Mouse (Mus musculus) Patski (cell line): ENCODE measurements at regions not wholly inside any gene's neighbourhood (a gene's known extent, or its start where the extent isn't known, plus 50 kb on each side); places are given as distances from the start of the nearest gene placed in this dataset.
"Not testable (repeated sequence)": the region's sequence is repeated elsewhere in the genome, so short reads cannot be mapped to it uniquely, and the experiment has no call there.

ENCODE experiments used
- ATAC-seq: fragments of 100-300 bp; one replicate; pipeline ENCODE4 v1.8.0; 2021
- CTCF ChIA-PET: fragments of 350-600 bp; sonication (Branson Sonifier 250); formaldehyde crosslinking; loops from one replicate; lab custom pipeline; 2022; ENCODE audit warnings: inconsistent platforms; lab: Charles Lee
- POLR2A ChIA-PET: fragments of 350-600 bp; sonication (Branson Sonifier 250); formaldehyde crosslinking; loops from one replicate; lab custom pipeline; 2022; ENCODE audit warnings: antibody characterized with exemption, inconsistent platforms; lab: Charles Lee
- DNase-seq: peaks from one replicate; pipeline ENCODE4 v3.0.0-alpha.2; 2011; ENCODE audit warnings: low read depth, low spot score
- H3K27me3 ChIP-seq: fragments of 371-371 bp; one replicate; pipeline ENCODE4 v1.5.1; 2021
- CTCF ChIP-seq: fragments of 100-300 bp; IDR thresholded peaks from one replicate; pipeline ENCODE4 v1.5.1; 2021
- in situ Hi-C: fragments of 300-500 bp; cut with MboI; formaldehyde crosslinking; loops from 3 replicates; pipeline ENCODE4 v1.11.1; 2018; ENCODE audit warnings: low pct_unique_long_range_greater_than_20kb, mixed read lengths

DNA sequence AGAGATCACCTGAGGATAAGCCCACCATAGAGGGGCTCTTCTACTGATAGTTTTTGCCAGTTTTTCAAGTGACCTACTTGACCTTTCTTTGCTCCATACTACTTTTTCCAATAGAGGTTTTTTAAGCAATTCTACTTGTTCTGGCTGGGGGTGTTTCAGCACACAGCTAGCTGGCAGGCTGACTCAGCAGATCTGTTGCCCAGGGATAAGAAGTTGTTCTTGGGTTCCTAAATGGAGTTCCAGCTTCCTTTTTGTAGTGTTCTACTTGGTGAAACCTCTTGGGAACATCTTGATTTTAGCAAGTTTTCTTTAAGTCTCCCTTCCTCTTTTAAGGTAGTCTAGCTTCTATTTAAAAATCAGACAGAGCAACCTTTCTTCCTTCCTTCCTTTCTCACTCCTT lies 61.0 kb downstream of the 4930474N05Rik start:
- DNase-seq (no peak), ATAC-seq (no peak)
- CTCF ChIA-PET = no interaction called here
- in situ Hi-C loops = no loop called here
- no peak for TF ChIP-seq CTCF
- no peaks in the 10 kb centered on the region for H3K27me3 ChIP-seq
- POLR2A ChIA-PET = no interaction called here

DNA sequence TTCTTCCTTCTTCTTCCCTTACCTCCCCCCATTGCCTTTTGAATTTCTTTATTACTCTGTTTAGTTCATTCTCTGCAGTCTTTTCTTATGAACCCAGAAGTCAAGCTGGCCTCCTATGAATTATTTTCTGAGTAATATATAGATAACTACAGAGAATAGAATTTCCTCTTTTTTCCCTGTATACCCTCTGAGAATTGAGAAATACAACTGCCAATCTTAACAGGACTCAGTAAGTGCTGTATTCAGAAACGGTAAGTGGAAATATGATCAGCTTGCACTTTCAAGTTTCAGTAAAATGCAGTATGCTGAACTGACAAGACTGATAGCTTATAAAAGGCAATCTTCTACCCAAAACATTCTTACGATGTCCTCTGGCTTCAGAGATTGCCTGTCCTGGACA lies 61.5 kb downstream of the 4930474N05Rik start:
- ChIA-PET CTCF (no interaction called here), POLR2A (no interaction called here)
- TF ChIP-seq CTCF = no peak
- in situ Hi-C loops = no loop called here
- ATAC-seq (no peak), DNase-seq (no peak)
- H3K27me3 ChIP-seq = no peaks in the 10 kb centered on the region

DNA sequence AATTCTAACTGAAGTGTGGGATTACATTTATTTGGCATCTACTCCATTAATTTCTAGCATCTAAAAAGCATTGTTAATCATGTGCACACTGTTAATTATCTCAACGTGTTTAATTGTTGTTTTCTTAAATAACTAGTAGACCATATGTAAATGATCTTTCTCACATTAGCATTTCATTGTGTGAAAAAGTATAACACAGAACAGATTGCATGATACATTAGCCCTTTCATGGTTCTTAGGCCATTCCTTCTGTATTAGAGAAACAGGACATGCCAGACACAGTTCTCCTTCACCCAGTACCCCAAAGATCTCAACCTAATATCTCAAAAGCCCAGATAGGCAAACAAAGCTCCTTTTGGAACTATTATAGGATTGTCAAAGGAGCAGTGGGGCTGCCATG lies 89.0 kb downstream of the 4930474N05Rik start:
- POLR2A ChIA-PET = no interaction called here
- ATAC-seq (no peak), DNase-seq (no peak)
- in situ Hi-C loops = no loop called here
- CTCF ChIA-PET = no interaction called here
- no peak for TF ChIP-seq CTCF
- H3K27me3 ChIP-seq = no peaks in the 10 kb centered on the region

DNA sequence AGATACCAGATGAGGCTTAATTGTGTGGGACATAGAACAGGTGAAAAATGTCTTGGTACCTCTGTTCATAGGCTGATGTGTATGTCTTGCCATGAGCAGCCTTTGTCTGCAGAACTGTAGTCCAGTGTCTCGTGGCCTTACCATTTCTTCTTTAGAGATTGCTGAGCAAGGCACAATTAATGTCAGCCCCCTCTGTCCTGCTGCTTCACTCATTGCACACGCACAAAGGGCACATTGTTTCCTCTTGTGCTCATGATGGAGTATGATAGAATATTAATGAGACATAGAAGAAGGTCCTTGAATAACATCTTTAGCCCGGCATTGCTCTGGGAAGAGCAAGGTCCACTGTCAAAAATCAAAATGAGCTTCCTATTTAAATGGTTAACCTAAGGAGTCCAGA lies 101.8 kb downstream of the 4930474N05Rik start:
- in situ Hi-C loops = no loop called here
- DNase-seq (no peak), ATAC-seq (no peak)
- TF ChIP-seq CTCF = no peak
- no peaks in the 10 kb centered on the region for H3K27me3 ChIP-seq
- ChIA-PET POLR2A (no interaction called here), CTCF (no interaction called here)

DNA sequence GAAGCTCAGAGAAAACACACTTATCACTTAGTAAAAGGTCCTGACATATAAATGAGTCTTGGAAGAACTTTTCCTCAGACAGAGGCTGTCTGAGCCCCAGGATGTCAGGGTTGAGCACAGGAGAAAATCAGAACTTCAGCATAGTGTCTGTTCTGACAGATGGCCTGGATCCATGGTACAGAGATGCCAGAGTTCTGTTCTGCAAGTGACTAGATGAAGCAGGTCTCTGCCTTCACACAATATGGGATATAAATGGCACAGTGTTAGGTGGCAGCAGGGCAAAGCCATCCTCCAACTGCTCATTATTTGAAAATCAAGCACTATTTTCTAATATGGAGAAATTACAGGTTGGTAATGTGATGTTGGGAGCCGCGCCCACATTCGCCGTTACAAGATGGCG lies 103.7 kb downstream of the 4930474N05Rik start:
- in situ Hi-C loops = no loop called here
- ChIA-PET CTCF (no interaction called here), POLR2A (no interaction called here)
- ATAC-seq = no peak
- no peak for TF ChIP-seq CTCF
- H3K27me3 ChIP-seq = no peaks in the 10 kb centered on the region
- DNase-seq = no peak

DNA sequence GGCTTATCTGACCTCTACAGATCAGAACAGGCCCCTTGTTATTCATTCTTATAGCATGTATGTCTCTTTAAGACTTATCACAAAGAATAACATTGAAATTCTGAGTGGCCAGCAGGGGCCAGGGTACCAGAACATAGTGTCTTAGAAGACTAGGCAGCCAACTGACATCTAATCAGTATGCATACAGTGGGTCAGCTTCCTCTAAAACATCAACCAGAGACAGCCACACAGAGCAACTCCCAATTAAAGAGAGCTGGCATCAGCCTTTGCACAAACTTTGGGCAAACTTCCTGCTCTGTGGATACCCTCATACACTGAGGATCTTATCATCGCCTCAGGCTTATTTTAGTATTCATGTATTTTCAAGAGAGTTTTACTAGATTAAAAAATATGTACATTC lies 109.1 kb downstream of the 4930474N05Rik start:
- no peak for TF ChIP-seq CTCF
- ATAC-seq (no peak), DNase-seq (no peak)
- ChIA-PET CTCF (no interaction called here), POLR2A (no interaction called here)
- no peaks in the 10 kb centered on the region for H3K27me3 ChIP-seq
- in situ Hi-C loops = no loop called here

DNA sequence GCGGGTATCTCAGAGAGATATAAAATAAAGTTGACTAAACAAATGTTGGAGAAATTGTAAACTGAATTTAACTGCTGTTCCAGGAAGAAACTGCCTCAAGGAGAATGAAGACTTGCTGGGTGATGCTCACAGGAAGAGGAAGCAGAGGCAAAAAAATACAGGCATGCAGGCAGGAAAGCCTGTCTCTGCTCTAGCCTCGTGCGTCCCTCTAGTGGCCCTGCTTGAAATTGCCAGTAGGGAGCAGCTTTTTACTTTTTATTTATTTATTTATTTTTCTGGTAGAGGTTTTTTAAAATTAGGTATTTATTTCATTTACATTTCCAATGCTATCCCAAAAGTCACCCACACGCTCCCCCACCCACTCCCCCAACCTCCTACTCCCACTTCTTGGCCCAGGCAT lies 118.1 kb downstream of the 4930474N05Rik start:
- in situ Hi-C loops = no loop called here
- TF ChIP-seq CTCF = peak; percentile 46
- no peaks in the 10 kb centered on the region for H3K27me3 ChIP-seq
- POLR2A ChIA-PET = no interaction called here
- no peak for DNase-seq
- CTCF ChIA-PET = no interaction called here
- no peak for ATAC-seq

DNA sequence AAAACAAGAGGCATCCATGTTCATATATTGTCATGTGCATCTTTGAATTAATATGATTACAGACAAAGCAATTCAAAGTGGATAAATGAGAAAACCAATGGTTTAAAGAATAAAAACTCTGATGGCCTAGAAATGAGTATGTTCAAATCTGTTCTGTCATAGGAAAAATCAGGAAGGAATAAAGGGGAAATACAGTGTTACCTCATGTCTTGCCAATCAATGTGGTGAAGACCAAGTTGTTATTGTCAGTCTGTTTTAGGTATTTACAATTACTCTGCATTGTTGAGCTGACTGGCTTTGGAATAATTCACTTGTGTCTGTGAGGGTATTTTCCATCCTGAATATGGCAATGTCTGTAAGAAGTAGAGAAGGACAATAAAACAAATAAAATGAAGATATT lies 151.1 kb downstream of the 4930474N05Rik start:
- DNase-seq (no peak), ATAC-seq (no peak)
- ChIA-PET POLR2A (no interaction called here), CTCF (no interaction called here)
- no peak for TF ChIP-seq CTCF
- in situ Hi-C loops = no loop called here
- H3K27me3 ChIP-seq = no peaks in the 10 kb centered on the region

DNA sequence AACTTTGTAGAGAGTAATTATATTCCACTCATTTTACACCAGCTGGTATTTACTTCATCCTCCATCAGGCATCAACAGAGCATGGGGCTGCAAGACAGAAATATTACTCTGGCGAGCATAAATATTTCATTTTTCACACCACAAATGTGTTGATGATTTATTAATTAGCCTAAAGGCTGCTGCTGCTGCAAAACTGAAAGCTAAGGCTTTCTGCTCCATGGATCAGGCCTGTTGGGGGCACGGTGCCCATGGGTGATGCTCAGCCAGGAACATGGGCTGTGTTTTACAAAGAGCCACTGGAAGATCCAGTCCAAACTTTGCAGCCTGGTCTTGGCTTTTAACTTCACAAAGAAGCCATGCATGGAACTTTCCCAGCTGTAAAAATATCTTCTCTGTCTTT lies 167.4 kb downstream of the 4930474N05Rik start:
- ATAC-seq = no peak
- CTCF ChIA-PET = no interaction called here
- no peak for TF ChIP-seq CTCF
- DNase-seq = no peak
- POLR2A ChIA-PET = no interaction called here
- in situ Hi-C loops = no loop called here
- H3K27me3 ChIP-seq = no peaks in the 10 kb centered on the region

DNA sequence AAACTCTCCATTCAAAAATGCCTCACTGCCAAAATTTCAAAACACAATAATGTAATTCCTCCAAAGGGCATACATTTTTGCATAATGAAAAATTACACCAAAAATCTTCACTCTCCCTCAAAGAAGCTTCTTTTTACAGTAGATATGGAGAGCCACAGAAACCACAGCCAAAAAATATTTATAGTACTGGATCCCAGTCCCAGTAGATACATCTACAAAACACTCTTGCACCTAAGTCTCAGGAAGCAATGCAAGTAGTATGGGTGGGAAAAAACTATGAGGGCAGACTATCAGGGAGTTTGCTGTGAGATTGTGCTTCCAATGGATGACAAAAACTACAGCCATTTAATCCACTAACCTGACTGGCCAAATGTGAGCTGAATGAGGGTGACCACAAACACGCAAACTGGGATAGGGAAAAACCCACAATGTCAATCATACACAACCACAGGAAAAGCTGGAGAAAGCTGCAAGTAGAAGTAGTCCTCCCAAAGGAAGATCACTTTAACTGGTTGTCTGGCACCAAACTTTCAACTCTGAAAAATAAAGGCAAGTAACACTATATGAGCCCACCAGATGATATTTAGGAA lies 189.2 kb downstream of the 4930474N05Rik start:
- CTCF ChIA-PET = no interaction called here
- TF ChIP-seq CTCF = no peak

DNA sequence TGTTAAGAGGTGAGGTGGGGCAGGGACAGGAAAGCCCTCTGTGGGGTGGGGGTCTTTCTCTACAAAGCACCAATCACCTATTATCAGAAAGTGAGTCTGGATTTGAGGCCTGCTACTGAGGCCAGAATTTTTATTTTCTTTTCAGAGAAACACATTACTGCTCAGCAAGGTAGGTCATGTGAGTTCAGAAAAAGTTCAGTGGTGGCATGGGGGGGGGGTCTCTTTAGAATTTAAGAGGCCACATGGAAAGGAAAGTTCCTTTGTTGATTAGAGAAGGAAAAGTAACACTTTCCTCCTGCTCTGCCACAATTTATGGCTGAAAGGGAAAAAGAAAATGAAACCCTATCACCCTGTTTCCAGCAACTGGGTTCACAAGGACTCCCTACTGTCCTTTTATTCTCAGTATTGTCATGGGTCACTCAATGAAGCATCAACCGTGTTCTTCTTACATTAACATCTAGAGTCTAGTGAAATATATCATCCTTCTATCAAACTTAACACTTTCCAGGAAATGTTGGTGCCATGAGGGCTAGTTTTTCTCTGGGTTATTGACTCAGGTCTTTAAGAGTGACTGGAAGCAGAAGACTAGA lies 194.1 kb downstream of the 4930474N05Rik start:
- ChIA-PET CTCF (no interaction called here), POLR2A (no interaction called here)
- in situ Hi-C loops = no loop called here
- DNase-seq = no peak
- ATAC-seq = no peak
- no peaks in the 10 kb centered on the region for H3K27me3 ChIP-seq
- no peak for TF ChIP-seq CTCF

More for the DNA sequence above, 189.2 kb downstream of the 4930474N05Rik start:
- DNase-seq (no peak), ATAC-seq (no peak)
- H3K27me3 ChIP-seq = no peaks in the 10 kb centered on the region
- in situ Hi-C loops = no loop called here
- POLR2A ChIA-PET = no interaction called here

DNA sequence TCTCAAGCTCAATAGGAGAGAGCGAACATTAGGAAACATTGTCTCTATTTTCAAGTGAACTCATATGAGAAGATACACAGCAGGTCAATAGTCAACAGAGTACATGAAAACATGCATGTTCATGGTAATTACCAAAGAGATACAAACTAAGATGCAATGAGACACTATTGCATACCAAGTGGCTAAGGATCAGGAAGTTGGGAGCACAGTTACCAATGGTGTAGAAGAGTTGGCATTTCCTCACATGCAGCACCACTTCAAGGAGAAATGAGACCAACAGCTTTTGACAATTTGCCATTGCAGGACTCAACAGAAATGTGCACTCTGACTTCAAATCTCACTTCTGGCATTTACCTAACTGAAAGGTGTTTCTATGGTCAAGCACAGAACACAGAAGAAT lies 215.6 kb downstream of the 4930474N05Rik start:
- ChIA-PET CTCF (no interaction called here), POLR2A (no interaction called here)
- H3K27me3 ChIP-seq = no peaks in the 10 kb centered on the region
- TF ChIP-seq CTCF = no peak
- no peak for DNase-seq
- no peak for ATAC-seq
- in situ Hi-C loops = no loop called here

DNA sequence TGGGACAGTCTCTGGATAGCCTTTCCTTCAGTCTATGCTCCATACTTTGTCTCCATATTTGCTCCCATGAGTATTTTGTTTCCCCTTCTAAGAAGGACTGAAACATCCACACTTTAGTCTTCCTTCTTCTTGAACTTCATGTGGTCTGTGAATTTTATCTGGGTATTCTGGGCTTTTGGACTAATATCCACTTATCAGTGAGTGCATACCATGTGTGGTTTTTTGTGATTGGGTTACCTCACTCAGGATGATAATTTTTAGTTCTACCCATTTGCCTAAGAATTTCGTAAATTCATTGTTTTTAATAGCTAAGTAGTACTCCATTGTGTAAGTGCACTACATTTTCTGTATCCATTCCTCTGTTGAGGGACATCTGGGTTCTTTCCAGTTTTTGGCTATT lies 220.0 kb downstream of the 4930474N05Rik start:
- POLR2A ChIA-PET, ATAC-seq, in situ Hi-C loops, CTCF ChIA-PET, DNase-seq, H3K27me3 ChIP-seq: not testable (repeated sequence)
